Mouse (Mus musculus) CH12.LX (cell line): Measurements from ENCODE around the gene Arcn1. TPM values are rescaled to one million over a fixed set of nuclear protein-coding genes. Genes with fewer than 3 reads are reported as not detected.

ENCODE experiments used
- DNase-seq: peaks from one replicate; pipeline ENCODE4 v3.0.0-alpha.2; 2013; ENCODE audit errors: extremely low read depth
- H3K27ac ChIP-seq: 2 replicates; pipeline ENCODE4 v1.5.1; 2012; ENCODE audit warnings: low read depth, mild to moderate bottlenecking, control low read depth, moderate library complexity; ENCODE audit not compliant: insufficient read depth
- H3K27me3 ChIP-seq: replicated peaks from 2 replicates; pipeline ENCODE3; 2012; ENCODE audit warnings: inconsistent platforms
- H3K36me3 ChIP-seq, 2 experiments: replicated peaks in 1 of 2; 2 replicates each; pipeline versions ENCODE3 to v1.6.1; 2012; ENCODE audit warnings: inconsistent platforms in 1 of 2, low read length in 1 of 2, mild to moderate bottlenecking in 1 of 2, mixed read lengths in 1 of 2, moderate library complexity in 1 of 2; ENCODE audit not compliant: control insufficient read depth in 1 of 2, insufficient read depth in 1 of 2
- H3K4me1 ChIP-seq, 2 experiments: 2 replicates each; pipeline ENCODE4 v1.6.1; 2012; ENCODE audit warnings: inconsistent platforms in 1 of 2, moderate library complexity in 1 of 2; ENCODE audit not compliant: insufficient read depth in 2 of 2, control insufficient read depth in 1 of 2
- H3K4me2 ChIP-seq: 2 replicates; pipeline ENCODE4 v1.6.1; 2012; ENCODE audit warnings: low read depth, mild to moderate bottlenecking, control low read depth; ENCODE audit not compliant: poor library complexity, insufficient read depth, severe bottlenecking
- H3K4me3 ChIP-seq, 3 experiments: fragments of 150-350 bp in 1 of 3; sonication (generic) in 1 of 3; replicated peaks in 1 of 3; 2 replicates each; pipeline versions ENCODE3 to v1.5.1; 2011 to 2012; ENCODE audit warnings: low read depth in 2 of 3, low read length in 2 of 3, mild to moderate bottlenecking in 2 of 3, moderate library complexity in 2 of 3, control low read depth in 1 of 3, improper control_type of control experiment in 1 of 3, inconsistent platforms in 1 of 3, mixed read lengths in 1 of 3; ENCODE audit not compliant: poor library complexity in 1 of 3
- H3K79me2 ChIP-seq: replicated peaks from 2 replicates; pipeline ENCODE4 v1.6.1; 2012; ENCODE audit warnings: mild to moderate bottlenecking, moderate library complexity; ENCODE audit not compliant: control insufficient read depth, poor library complexity, insufficient read depth, severe bottlenecking; ENCODE audit errors: extremely low read depth
- H3K9ac ChIP-seq: 2 replicates; pipeline ENCODE4 v1.6.1; 2012; ENCODE audit warnings: low read depth, mild to moderate bottlenecking, control low read depth, moderate library complexity; ENCODE audit not compliant: insufficient read depth
- H3K9me3 ChIP-seq: replicated peaks from 2 replicates; pipeline ENCODE3; 2012; ENCODE audit warnings: low read length, inconsistent platforms, mixed read lengths
- BHLHE40 ChIP-seq: IDR thresholded peaks from 2 replicates; pipeline ENCODE4 v1.6.1; 2011; ENCODE audit warnings: mild to moderate bottlenecking, low read depth, low read length, improper control_type of control experiment
- CHD2 ChIP-seq: IDR thresholded peaks from 2 replicates; pipeline ENCODE4 v1.6.1; 2011; ENCODE audit warnings: low read length, improper control_type of control experiment
- EP300 ChIP-seq: IDR thresholded peaks from 2 replicates; pipeline ENCODE4 v1.6.1; 2011; ENCODE audit warnings: low read length, improper control_type of control experiment
- GABPA ChIP-seq: IDR thresholded peaks from 2 replicates; pipeline ENCODE4 v1.6.1; 2012; ENCODE audit warnings: low read depth, low read length, improper control_type of control experiment, inconsistent platforms; ENCODE audit not compliant: insufficient replicate concordance
- HCFC1 ChIP-seq: IDR thresholded peaks from 2 replicates; pipeline ENCODE4 v1.6.1; 2012; ENCODE audit warnings: low read depth, mild to moderate bottlenecking, inconsistent platforms, low read length, improper control_type of control experiment
- IRF4 ChIP-seq: IDR thresholded peaks from 2 replicates; pipeline ENCODE4 v1.6.1; 2014; ENCODE audit warnings: low read depth, mild to moderate bottlenecking, inconsistent platforms, low read length, improper control_type of control experiment
- JUN ChIP-seq: IDR thresholded peaks from 2 replicates; pipeline ENCODE4 v1.6.1; 2011; ENCODE audit warnings: low read depth, mild to moderate bottlenecking, low read length, improper control_type of control experiment, moderate library complexity; ENCODE audit not compliant: insufficient read depth
- JUND ChIP-seq: conservative IDR thresholded peaks from 2 replicates; pipeline ENCODE4 v1.6.1; 2011; ENCODE audit warnings: low read depth, low read length, improper control_type of control experiment
- KAT2A ChIP-seq: IDR thresholded peaks from 2 replicates; pipeline ENCODE4 v1.6.1; 2012; ENCODE audit warnings: low read length, improper control_type of control experiment, inconsistent platforms; ENCODE audit not compliant: insufficient replicate concordance
- MXI1 ChIP-seq: IDR thresholded peaks from 2 replicates; pipeline ENCODE4 v1.6.1; 2011; ENCODE audit warnings: mild to moderate bottlenecking, low read depth, low read length, improper control_type of control experiment
- MYC ChIP-seq: IDR thresholded peaks from 2 replicates; pipeline ENCODE4 v1.6.1; 2011; ENCODE audit warnings: low read depth, mild to moderate bottlenecking, improper control_type of control experiment, low read length
- NELFE ChIP-seq: IDR thresholded peaks from 2 replicates; pipeline ENCODE4 v1.6.1; 2011; ENCODE audit warnings: low read depth, low read length, improper control_type of control experiment
- NRF1 ChIP-seq: IDR thresholded peaks from 2 replicates; pipeline ENCODE4 v1.6.1; 2014; ENCODE audit warnings: low read depth, mild to moderate bottlenecking, inconsistent platforms, low read length, improper control_type of control experiment, moderate library complexity
- PAX5 ChIP-seq: IDR thresholded peaks from 2 replicates; pipeline ENCODE4 v1.6.1; 2012; ENCODE audit warnings: low read length, inconsistent platforms, mixed read lengths
- POLR2A ChIP-seq: IDR thresholded peaks from 2 replicates; pipeline ENCODE4 v1.6.1; 2011; ENCODE audit warnings: low read depth, mild to moderate bottlenecking, improper control_type of control experiment, low read length
- SIN3A ChIP-seq: IDR thresholded peaks from 2 replicates; pipeline ENCODE4 v1.6.1; 2012; ENCODE audit warnings: low read length, improper control_type of control experiment, inconsistent platforms
- SMC3 ChIP-seq: IDR thresholded peaks from 2 replicates; pipeline ENCODE4 v1.6.1; 2011; ENCODE audit warnings: low read depth, low read length, improper control_type of control experiment
- TCF12 ChIP-seq: IDR thresholded peaks from 2 replicates; pipeline ENCODE4 v1.6.1; 2014; ENCODE audit warnings: low read depth, mild to moderate bottlenecking, inconsistent platforms, low read length, improper control_type of control experiment
- USF1 ChIP-seq: IDR thresholded peaks from 2 replicates; pipeline ENCODE4 v1.6.1; 2014; ENCODE audit warnings: low read depth, mild to moderate bottlenecking, inconsistent platforms, low read length, improper control_type of control experiment
- USF2 ChIP-seq: conservative IDR thresholded peaks from 2 replicates; pipeline ENCODE4 v1.6.1; 2011; ENCODE audit warnings: low read depth, low read length, improper control_type of control experiment
- ZC3H11A ChIP-seq: IDR thresholded peaks from 2 replicates; pipeline ENCODE4 v1.6.1; 2012; ENCODE audit warnings: low read depth, mild to moderate bottlenecking, inconsistent platforms, low read length, improper control_type of control experiment
- ZKSCAN1 ChIP-seq: IDR thresholded peaks from 2 replicates; pipeline ENCODE4 v1.6.1; 2012; ENCODE audit warnings: low read depth, inconsistent platforms, low read length, improper control_type of control experiment, borderline replicate concordance
- dilution Hi-C: fragments of 300-500 bp; cut with MboI; formaldehyde crosslinking; loops from 2 replicates; pipeline ENCODE4 v1.14.3; 2020; ENCODE audit warnings: low sequenced_read_pairs; ENCODE audit not compliant: extremely low pct_unique_long_range_greater_than_20kb, extremely low pct_ligation_motif_present
- in situ Hi-C: fragments of 300-500 bp; cut with MboI; formaldehyde crosslinking; loops from 3 replicates; pipeline ENCODE4 v1.14.3; 2019; ENCODE audit warnings: low sequenced_read_pairs, low pct_ligation_motif_present, low pct_unique_long_range_greater_than_20kb, mixed read lengths
- polyA plus RNA-seq: library from polyadenylated mRNA; unstranded; fragments of >175 nt; gene quantifications from 2 replicates; pipeline ENCODE4 v1.2.1, GENCODE M21; 2012; ENCODE audit warnings: low read depth; ENCODE audit not compliant: insufficient read length
- total RNA-seq, 2 experiments: library from RNA; depleted of rRNA; stranded (reverse); fragments of 300-350 nt in 1 of 2; fragments of >200 nt in 1 of 2; gene quantifications; 2 replicates each; pipeline ENCODE4 v1.2.3; 2012 to 2014

The Arcn1 gene
- total and polyA plus RNA-seq, 3 experiments = 79.4 to 150 (median 127) TPM

DNA sequence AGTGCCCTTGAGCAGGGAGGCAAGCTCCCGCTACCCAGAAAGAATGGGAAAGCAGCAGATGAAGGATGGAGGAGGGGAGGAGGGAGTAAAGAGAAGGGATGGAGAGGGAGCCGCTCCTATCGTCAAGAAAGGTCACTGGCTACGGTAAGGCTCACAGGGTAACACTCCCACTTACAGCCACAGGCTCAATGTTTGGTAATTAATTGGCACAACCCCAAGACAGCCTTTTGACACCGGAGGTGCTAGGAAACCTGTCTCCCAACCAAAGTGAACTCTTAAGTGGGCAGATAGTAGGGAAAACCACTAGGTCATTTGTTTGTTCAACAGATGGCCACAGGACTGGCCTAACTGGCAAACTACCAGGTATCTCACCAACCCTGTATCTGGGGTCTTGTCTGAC lies 39.5 kb upstream of the Arcn1 start:
- H3K9me3 ChIP-seq = no peaks in the 10 kb centered on the region
- dilution Hi-C loops = no loop called here
- H3K36me3 ChIP-seq = peaks cover 68 to 76% of the 10 kb centered on the region in 2 experiments
- no peak overlapping the region for H3K27ac ChIP-seq
- no peak for DNase-seq
- TF ChIP-seq EP300 = no peak
- TF ChIP-seq USF1 = no peak
- no peak for TF ChIP-seq JUN
- TF ChIP-seq CHD2 = no peak
- no peak for TF ChIP-seq HCFC1
- no peak for TF ChIP-seq ZC3H11A
- no peak for TF ChIP-seq MYC
- no peak for TF ChIP-seq IRF4
- no peak for TF ChIP-seq NELFE
- no peak for TF ChIP-seq NRF1
- H3K27me3 ChIP-seq = no peaks in the 10 kb centered on the region
- no peak overlapping the region for H3K4me2 ChIP-seq
- H3K4me3 ChIP-seq = no peak overlapping the region
- H3K79me2 ChIP-seq = no peaks in the 10 kb centered on the region
- no peak overlapping the region for H3K9ac ChIP-seq
- peaks cover 0 to under 1% of the 10 kb centered on the region in 2 experiments; a peak in 1 of 4 replicates for H3K4me1 ChIP-seq
- in situ Hi-C loops = no loop called here

DNA sequence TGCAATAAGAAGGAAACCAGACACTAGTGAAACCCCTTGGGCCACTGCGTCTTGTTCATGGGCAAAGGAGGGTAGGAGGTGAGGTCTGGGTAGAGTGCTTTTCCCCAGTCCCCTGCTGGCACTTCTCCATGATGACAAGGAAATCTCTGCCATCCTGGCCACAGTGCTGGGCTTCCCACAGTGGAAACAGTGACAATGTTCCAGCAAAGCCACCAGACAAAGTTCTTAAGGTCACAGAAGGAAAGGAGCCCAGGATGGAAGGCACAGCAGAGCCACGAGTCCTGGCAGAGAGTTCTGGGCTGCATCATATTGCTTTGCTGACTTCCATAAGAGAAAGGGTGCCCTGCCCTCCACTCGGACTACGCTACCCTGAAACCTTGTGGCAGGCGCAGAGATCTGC lies 37.9 kb upstream of the Arcn1 start:
- H3K27me3 ChIP-seq = no peaks in the 10 kb centered on the region
- H3K4me2 ChIP-seq = no peak overlapping the region
- no peaks in the 10 kb centered on the region for H3K79me2 ChIP-seq
- H3K4me1 ChIP-seq = peaks cover 0 to 17% of the 10 kb centered on the region in 2 experiments; a peak in 2 of 4 replicates
- in situ Hi-C loops = no loop called here
- no peak for DNase-seq
- H3K9me3 ChIP-seq = no peaks in the 10 kb centered on the region
- no peak overlapping the region for H3K9ac ChIP-seq
- dilution Hi-C loops = no loop called here
- no peak overlapping the region for H3K27ac ChIP-seq
- TF ChIP-seq MXI1 (no peak), POLR2A (no peak), TCF12 (no peak), BHLHE40 (no peak), MYC (no peak), SIN3A (no peak), GABPA (no peak), KAT2A (no peak), ZKSCAN1 (no peak), PAX5 (no peak), SMC3 (no peak), USF2 (no peak), JUND (no peak), EP300 (no peak)
- TF ChIP-seq, all 38 proteins: peak for 0
- H3K36me3 ChIP-seq = peaks cover 55 to 61% of the 10 kb centered on the region in 2 experiments
- no peak overlapping the region for H3K4me3 ChIP-seq
